Mouse (Mus musculus): ENCODE data around the gene Tmem223. TPM values are rescaled to one million over a fixed set of nuclear protein-coding genes. Genes with fewer than 3 reads are reported as not detected.

Tmem223 gene
- polyA plus RNA-seq, 1 experiment = 238 TPM

GRCm38 (mm10) chr19:8802130-8802821 is 31.5 kb downstream of the Tmem223 start, which contains the start of gene Zbtb3:
Zbtb3 (plus strand) TSS chr19:8802555.
- H3K27ac ChIP-seq (ENCODE audit: insufficient read depth, low read depth, low read length) = peak within 1 kb of the TSS; percentile 40; the same call in 1 of the 2 replicates
- no peaks in the 10 kb centered on the region for H3K27me3 ChIP-seq (replicated peaks; ENCODE audit: control insufficient read depth, insufficient read depth, low read length)
- no peaks in the 10 kb centered on the region; the same call in 1 of the 2 replicates for H3K4me1 ChIP-seq (ENCODE audit: control insufficient read depth, insufficient read depth, low read length)
- peak; percentile 99 for DNase-seq
- H3K36me3 ChIP-seq (ENCODE audit: control insufficient read depth, insufficient read depth, low read length) = no peaks in the 10 kb centered on the region
- under 1% methylated on average over 30 of the region's 30 CpGs for WGBS
- no peak for TF ChIP-seq POLR2A (IDR thresholded peaks at IDR 0.05; ENCODE audit: low read depth, low read length)
- TF ChIP-seq CTCF (conservative IDR thresholded peaks at IDR 0.05; ENCODE audit: insufficient read depth, insufficient read length, low read depth, low read length) = no peak
- H3K4me3 ChIP-seq (ENCODE audit: insufficient read depth, low read depth, low read length) = peak within 1 kb of the TSS; percentile 55

- no peak for DNase-seq
- 92% methylated on average over 9 of the region's 9 CpGs for WGBS
- Histone ChIP-seq H3K4me1 (ENCODE audit: control insufficient read depth, insufficient read depth, low read length) (no peaks in the 10 kb centered on the region; the same call in 1 of the 2 replicates), H3K27me3 (replicated peaks; ENCODE audit: control insufficient read depth, insufficient read depth, low read length) (no peaks in the 10 kb centered on the region), H3K27ac (ENCODE audit: insufficient read depth, low read depth, low read length) (no peak overlapping the region), H3K4me3 (ENCODE audit: insufficient read depth, low read depth, low read length) (no peak overlapping the region), H3K36me3 (ENCODE audit: control insufficient read depth, insufficient read depth, low read length) (no peaks in the 10 kb centered on the region)
- TF ChIP-seq CTCF (conservative IDR thresholded peaks at IDR 0.05; ENCODE audit: insufficient read depth, insufficient read length, low read depth, low read length) (no peak), POLR2A (IDR thresholded peaks at IDR 0.05; ENCODE audit: low read depth, low read length) (no peak)
Measured at GRCm38 (mm10) chr19:8803204-8803780, 32.5 kb downstream of the Tmem223 start.

- Histone ChIP-seq H3K4me3 (ENCODE audit: insufficient read depth, low read depth, low read length) (no peak overlapping the region), H3K27ac (ENCODE audit: insufficient read depth, low read depth, low read length) (no peak overlapping the region), H3K4me1 (ENCODE audit: control insufficient read depth, insufficient read depth, low read length) (no peaks in the 10 kb centered on the region), H3K36me3 (ENCODE audit: control insufficient read depth, insufficient read depth, low read length) (no peaks in the 10 kb centered on the region), H3K27me3 (replicated peaks; ENCODE audit: control insufficient read depth, insufficient read depth, low read length) (no peaks in the 10 kb centered on the region)
- DNase-seq = no peak
- WGBS = 88% methylated on average over 11 of the region's 11 CpGs
- TF ChIP-seq CTCF (conservative IDR thresholded peaks at IDR 0.05; ENCODE audit: insufficient read depth, insufficient read length, low read depth, low read length) (no peak), POLR2A (IDR thresholded peaks at IDR 0.05; ENCODE audit: low read depth, low read length) (no peak)
Measured at GRCm38 (mm10) chr19:8803879-8804660, 33.3 kb downstream of the Tmem223 start.

- H3K27ac ChIP-seq (ENCODE audit: insufficient read depth, low read depth, low read length) = no peak overlapping the region
- no peak for TF ChIP-seq POLR2A (IDR thresholded peaks at IDR 0.05; ENCODE audit: low read depth, low read length)
- TF ChIP-seq CTCF (conservative IDR thresholded peaks at IDR 0.05; ENCODE audit: insufficient read depth, insufficient read length, low read depth, low read length) = no peak
- H3K36me3 ChIP-seq (ENCODE audit: control insufficient read depth, insufficient read depth, low read length) = peaks cover 1% of the 10 kb centered on the region; the same call in 1 of the 2 replicates
- no peak for DNase-seq
- no peaks in the 10 kb centered on the region for H3K4me1 ChIP-seq (ENCODE audit: control insufficient read depth, insufficient read depth, low read length)
- H3K4me3 ChIP-seq (ENCODE audit: insufficient read depth, low read depth, low read length) = no peak overlapping the region
- WGBS = 94% methylated on average over 5 of the region's 5 CpGs
- no peaks in the 10 kb centered on the region for H3K27me3 ChIP-seq (replicated peaks; ENCODE audit: control insufficient read depth, insufficient read depth, low read length)
Measured at GRCm38 (mm10) chr19:8806810-8807209, 36.0 kb downstream of the Tmem223 start.

- TF ChIP-seq POLR2A (IDR thresholded peaks at IDR 0.05; ENCODE audit: low read depth, low read length) (no peak), CTCF (conservative IDR thresholded peaks at IDR 0.05; ENCODE audit: insufficient read depth, insufficient read length, low read depth, low read length) (no peak; the same call in 1 of the 2 replicates)
- Histone ChIP-seq H3K4me1 (ENCODE audit: control insufficient read depth, insufficient read depth, low read length) (peaks cover 6% of the 10 kb centered on the region; the same call in 1 of the 2 replicates), H3K4me3 (ENCODE audit: insufficient read depth, low read depth, low read length) (no peak overlapping the region), H3K36me3 (ENCODE audit: control insufficient read depth, insufficient read depth, low read length) (peaks cover 3% of the 10 kb centered on the region; the same call in 1 of the 2 replicates), H3K27ac (ENCODE audit: insufficient read depth, low read depth, low read length) (no peak overlapping the region), H3K27me3 (replicated peaks; ENCODE audit: control insufficient read depth, insufficient read depth, low read length) (no peaks in the 10 kb centered on the region)
- DNase-seq = peak; percentile 74
- 27% methylated on average over 11 of the region's 11 CpGs for WGBS
Measured at GRCm38 (mm10) chr19:8815812-8816211, 45.0 kb downstream of the Tmem223 start.

GRCm38 (mm10) chr19:8817001-8817400 is 46.2 kb downstream of the Tmem223 start:
- H3K4me3 ChIP-seq (ENCODE audit: insufficient read depth, low read depth, low read length) = no peak overlapping the region
- peaks cover 6% of the 10 kb centered on the region; the same call in 1 of the 2 replicates for H3K4me1 ChIP-seq (ENCODE audit: control insufficient read depth, insufficient read depth, low read length)
- no peak for TF ChIP-seq POLR2A (IDR thresholded peaks at IDR 0.05; ENCODE audit: low read depth, low read length)
- no peak for TF ChIP-seq CTCF (conservative IDR thresholded peaks at IDR 0.05; ENCODE audit: insufficient read depth, insufficient read length, low read depth, low read length)
- peaks cover 3% of the 10 kb centered on the region; the same call in 1 of the 2 replicates for H3K36me3 ChIP-seq (ENCODE audit: control insufficient read depth, insufficient read depth, low read length)
- no peak overlapping the region for H3K27ac ChIP-seq (ENCODE audit: insufficient read depth, low read depth, low read length)
- H3K27me3 ChIP-seq (replicated peaks; ENCODE audit: control insufficient read depth, insufficient read depth, low read length) = no peaks in the 10 kb centered on the region
- WGBS = 57% methylated on average over 3 of the region's 3 CpGs
- DNase-seq = no peak

Data from kidney, adult 2 months (tissue).